In the genomic region with DNA sequence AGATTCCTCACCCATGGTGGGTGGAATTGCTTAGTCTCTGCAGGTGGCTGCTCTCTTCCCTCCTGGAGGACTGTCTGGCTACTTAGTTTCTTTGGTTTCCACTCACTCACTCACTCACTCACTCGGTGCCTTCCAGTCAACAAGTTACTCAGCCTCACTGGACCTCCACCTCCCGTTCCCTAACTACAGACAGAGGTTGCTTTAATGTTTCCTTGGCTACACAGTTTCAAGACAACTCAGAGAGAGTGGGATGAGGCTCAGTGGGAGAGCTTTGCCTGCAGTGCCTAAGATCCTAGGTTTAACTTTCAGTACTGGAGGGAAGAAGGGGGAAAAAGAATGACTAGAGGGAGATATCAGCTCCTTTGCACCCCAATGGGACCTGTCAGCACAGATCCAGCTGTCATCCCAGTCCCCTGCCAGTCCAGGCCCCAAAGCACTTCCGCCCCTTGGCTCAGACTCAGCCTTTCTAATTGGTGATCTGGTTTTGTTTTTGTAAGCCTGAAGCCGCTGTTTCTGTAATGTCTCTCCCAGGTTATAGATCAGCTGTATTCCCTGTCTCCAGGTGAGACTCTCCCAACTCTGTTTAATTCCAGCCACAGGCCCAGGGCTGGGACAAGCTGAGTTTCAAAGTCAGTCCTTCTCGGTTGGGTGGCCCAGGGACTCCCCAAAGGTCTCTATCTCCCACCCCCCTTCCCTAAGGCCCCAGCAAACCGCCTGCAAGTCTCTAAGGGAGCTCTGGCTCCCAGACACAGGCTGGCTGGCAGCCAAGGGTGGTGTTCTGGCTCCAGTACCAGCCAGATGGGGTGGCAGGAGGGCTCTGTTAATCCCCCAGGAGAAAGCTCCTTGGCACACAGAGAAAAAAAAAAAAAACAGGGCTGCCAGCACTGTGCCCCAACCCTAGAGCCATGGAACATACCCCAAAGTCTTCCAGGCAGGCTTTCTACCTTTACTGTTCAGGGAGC, we compare ENCODE assay signal across 8 mouse cellular contexts.
DNase-seq lines count a peak whose midpoint lies in the region; ATAC-seq and TF ChIP-seq lines count a peak whose summit lies in the region.

No protein-coding gene starts in this region.

- no peak for TF ChIP-seq EP300 in liver, postnatal 0 days (IDR thresholded peaks at IDR 0.05; ENCODE audit: low read depth)

- H3K4me1 ChIP-seq in lung, embryonic 15.5 days: peaks cover 38% of the 10 kb centered on the region
- H3K4me1 ChIP-seq in lung, adult 2 months (ENCODE audit: control insufficient read depth, insufficient read depth, low read length): no peaks in the 10 kb centered on the region; the same call in 1 of the 2 replicates
- H3K4me1 ChIP-seq in forebrain, embryonic 13.5 days: peaks cover 65% of the 10 kb centered on the region
- peaks cover 49% of the 10 kb centered on the region for H3K4me1 ChIP-seq in hindbrain, embryonic 10.5 days (replicated peaks)
- H3K4me1 ChIP-seq in liver, postnatal 0 days (ENCODE audit: insufficient read depth): no peaks in the 10 kb centered on the region

- H3ac ChIP-seq in myocyte (ENCODE audit: control insufficient read depth, insufficient read length): no peak overlapping the region

- TF ChIP-seq POLR2A in lung, adult 2 months (IDR thresholded peaks at IDR 0.05; ENCODE audit: borderline replicate concordance, extremely low read depth, low read depth, low read length): no peak
- TF ChIP-seq POLR2A in myocyte (IDR thresholded peaks at IDR 0.05; ENCODE audit: insufficient read length, low read depth): no peak

- H3K36me3 ChIP-seq in lung, embryonic 15.5 days: no peaks in the 10 kb centered on the region
- no peaks in the 10 kb centered on the region for H3K36me3 ChIP-seq in forebrain, embryonic 13.5 days (ENCODE audit: poor library complexity, severe bottlenecking)
- H3K36me3 ChIP-seq in hindbrain, embryonic 10.5 days: no peaks in the 10 kb centered on the region
- H3K36me3 ChIP-seq in myocyte (ENCODE audit: control insufficient read depth, insufficient read depth): no peaks in the 10 kb centered on the region
- no peaks in the 10 kb centered on the region for H3K36me3 ChIP-seq in liver, postnatal 0 days (replicated peaks; ENCODE audit: insufficient read depth, low read length)

- H3K9me3 ChIP-seq in lung, embryonic 15.5 days: no peaks in the 10 kb centered on the region
- H3K9me3 ChIP-seq in forebrain, embryonic 13.5 days (replicated peaks): no peaks in the 10 kb centered on the region
- H3K9me3 ChIP-seq in hindbrain, embryonic 10.5 days: no peaks in the 10 kb centered on the region
- H3K9me3 ChIP-seq in liver, postnatal 0 days (ENCODE audit: low read length): no peaks in the 10 kb centered on the region

- WGBS in lung, embryonic 15.5 days: 13% methylated on average over 6 of the region's 6 CpGs
- 29% methylated on average over 6 of the region's 6 CpGs for WGBS in lung, adult 2 months
- WGBS in forebrain, embryonic 13.5 days: 23% methylated on average over 6 of the region's 6 CpGs
- 31% methylated on average over 6 of the region's 6 CpGs for WGBS in hindbrain, embryonic 10.5 days
- 47% methylated on average over 6 of the region's 6 CpGs for WGBS in liver, postnatal 0 days (ENCODE audit: insufficient replicate concordance)

- no peak for DNase-seq in lung, adult 2 months
- DNase-seq in hindbrain, embryonic 10.5 days (ENCODE audit: low spot score): no peak
- DNase-seq in layer of hippocampus, adult 18-20 months (ENCODE audit: low spot score in 2 of 2): peak; percentile 24 to 48
- DNase-seq in liver, postnatal 0 days: no peak
- no peak for DNase-seq in embryo, embryonic 11 days

- peak overlapping the region; percentile 27; the same call in 1 of the 2 replicates for H3K4me2 ChIP-seq in lung, embryonic 15.5 days
- H3K4me2 ChIP-seq in forebrain, embryonic 13.5 days: peak overlapping the region; percentile 48
- H3K4me2 ChIP-seq in myocyte (ENCODE audit: low read depth): peak overlapping the region; percentile 80
- H3K4me2 ChIP-seq in liver, postnatal 0 days (ENCODE audit: low read depth, low read length): no peak overlapping the region

- H3K27me3 ChIP-seq in lung, embryonic 15.5 days: peaks cover 11% of the 10 kb centered on the region
- H3K27me3 ChIP-seq in forebrain, embryonic 13.5 days: peaks cover 4% of the 10 kb centered on the region; the same call in 1 of the 2 replicates
- H3K27me3 ChIP-seq in hindbrain, embryonic 10.5 days (ENCODE audit: insufficient read depth, poor library complexity, severe bottlenecking): peaks cover 51% of the 10 kb centered on the region
- no peaks in the 10 kb centered on the region for H3K27me3 ChIP-seq in myocyte (ENCODE audit: control insufficient read depth, insufficient read depth, insufficient read length)
- H3K27me3 ChIP-seq in liver, postnatal 0 days (ENCODE audit: insufficient read depth, low read length): no peaks in the 10 kb centered on the region

- peak; percentile 28 for ATAC-seq in lung, embryonic 15.5 days (ENCODE audit: borderline replicate concordance, extremely low read depth, low FRiP score, low TSS enrichment)
- peak; percentile 85 for ATAC-seq in forebrain, embryonic 13.5 days
- ATAC-seq in liver, postnatal 0 days: no peak

- H3K9ac ChIP-seq in lung, embryonic 15.5 days: no peak overlapping the region
- H3K9ac ChIP-seq in forebrain, embryonic 13.5 days: peak overlapping the region; percentile 27; the same call in 1 of the 2 replicates
- no peak overlapping the region for H3K9ac ChIP-seq in liver, postnatal 0 days (replicated peaks)

- no peak overlapping the region for H3K4me3 ChIP-seq in lung, embryonic 15.5 days
- no peak overlapping the region for H3K4me3 ChIP-seq in lung, adult 2 months (replicated peaks; ENCODE audit: extremely low read depth, low read depth, low read length)
- peak overlapping the region; percentile 7; the same call in 1 of the 2 replicates for H3K4me3 ChIP-seq in forebrain, embryonic 13.5 days
- no peak overlapping the region for H3K4me3 ChIP-seq in hindbrain, embryonic 10.5 days
- H3K4me3 ChIP-seq in myocyte: no peak overlapping the region
- no peak overlapping the region for H3K4me3 ChIP-seq in liver, postnatal 0 days (ENCODE audit: low read depth, low read length)

- TF ChIP-seq CTCF in lung, adult 2 months (IDR thresholded peaks at IDR 0.05; ENCODE audit: insufficient read depth, low read length): no peak
- TF ChIP-seq CTCF in liver, postnatal 0 days (IDR thresholded peaks at IDR 0.05; ENCODE audit: low read depth): no peak

- H3K27ac ChIP-seq in lung, embryonic 15.5 days: peak overlapping the region; percentile 63
- peak overlapping the region; percentile 92 for H3K27ac ChIP-seq in forebrain, embryonic 13.5 days
- peak overlapping the region; percentile 69 for H3K27ac ChIP-seq in hindbrain, embryonic 10.5 days
- no peak overlapping the region for H3K27ac ChIP-seq in liver, postnatal 0 days (ENCODE audit: low read depth)

- H3K79me2 ChIP-seq in myocyte (ENCODE audit: control insufficient read depth, insufficient read depth): no peaks in the 10 kb centered on the region

TF ChIP-seq in myocyte, 11 proteins besides CTCF, POLR2A, EP300 and RAD21:
- peak in 1 of 3 experiments; percentile 54 for TF ChIP-seq MYOG (IDR thresholded peaks at IDR 0.05; ENCODE audit: control insufficient read depth in 1 of 3, insufficient read depth in 1 of 3, insufficient read length in 2 of 3, low read depth in 2 of 3)
- TF ChIP-seq MYOD1 (IDR thresholded peaks at IDR 0.05; ENCODE audit: control insufficient read depth in 1 of 3, insufficient read length in 2 of 3, low read depth in 2 of 3): peak; percentile 46 to 91 (median 61)
- TF ChIP-seq USF1 (IDR thresholded peaks at IDR 0.05; ENCODE audit: low read depth): no peak
- TF ChIP-seq REST (IDR thresholded peaks at IDR 0.05; ENCODE audit: insufficient read depth, insufficient read length): no peak
- TF ChIP-seq TCF3 (IDR thresholded peaks at IDR 0.05; ENCODE audit: insufficient read length, low read depth): no peak

Comparison
In these comparisons a context has a peak if more than half of its experiments do, and no peak if none do; other contexts are left out.
1. DNase-seq: peak in layer of hippocampus, adult 18-20 months (2 of 2); none in lung, adult 2 months (single experiment), hindbrain, embryonic 10.5 days (single experiment), liver, postnatal 0 days (single experiment) and embryo, embryonic 11 days (single experiment).